Mouse (Mus musculus) thymus, postnatal 36 days (tissue): Measurements from ENCODE around the gene Nova1.

Source experiments
- DNase-seq, 2 experiments: peaks; one replicate each; pipeline ENCODE4 v3.0.0; 2022; ENCODE audit warnings: mixed read lengths in 2 of 2

The Nova1 gene

DNA sequence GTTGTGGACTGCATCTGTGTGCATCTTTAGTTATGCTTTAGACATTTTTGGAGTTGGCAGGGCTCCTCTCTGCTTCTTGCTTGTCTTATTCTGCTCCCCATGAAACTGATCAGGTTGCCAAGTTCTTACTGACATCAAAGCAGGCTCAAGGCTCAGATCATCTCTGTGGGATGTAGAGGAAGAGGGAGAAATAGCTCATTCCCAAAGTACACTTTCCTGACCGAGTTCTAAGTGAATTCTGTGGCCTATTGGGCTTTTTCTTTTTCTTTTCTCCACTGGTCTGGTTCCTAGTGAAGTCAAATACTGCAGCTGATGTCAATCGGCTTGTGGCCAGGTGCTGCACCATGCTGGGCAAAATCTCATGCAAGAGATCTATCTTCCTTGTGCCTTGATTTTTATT, 152.0 kb downstream of the Nova1 start:
- DNase-seq: no peak

DNA sequence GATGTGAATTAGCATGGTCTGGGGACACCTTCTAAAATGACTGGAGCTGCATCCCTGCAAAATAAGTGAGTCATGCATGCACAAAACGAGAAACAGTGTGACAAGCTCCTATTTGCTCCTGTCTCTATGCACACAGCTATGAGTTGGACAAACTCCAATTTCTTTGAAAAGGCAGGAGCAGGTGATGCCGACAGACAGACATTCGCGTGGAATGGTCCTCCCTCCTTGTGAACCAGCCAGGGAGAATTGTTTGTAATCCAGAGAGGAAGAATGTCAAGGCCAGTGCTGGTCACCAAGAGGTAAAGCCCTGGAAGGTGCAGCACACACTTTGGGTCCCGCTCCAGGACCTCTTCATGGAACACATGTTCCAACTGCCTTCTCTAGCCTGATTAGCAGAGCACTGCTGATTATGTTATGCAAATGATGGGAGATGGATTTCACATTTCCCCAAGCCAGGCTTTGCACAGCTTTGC, 172.6 kb downstream of the Nova1 start:
- no peak for DNase-seq

DNA sequence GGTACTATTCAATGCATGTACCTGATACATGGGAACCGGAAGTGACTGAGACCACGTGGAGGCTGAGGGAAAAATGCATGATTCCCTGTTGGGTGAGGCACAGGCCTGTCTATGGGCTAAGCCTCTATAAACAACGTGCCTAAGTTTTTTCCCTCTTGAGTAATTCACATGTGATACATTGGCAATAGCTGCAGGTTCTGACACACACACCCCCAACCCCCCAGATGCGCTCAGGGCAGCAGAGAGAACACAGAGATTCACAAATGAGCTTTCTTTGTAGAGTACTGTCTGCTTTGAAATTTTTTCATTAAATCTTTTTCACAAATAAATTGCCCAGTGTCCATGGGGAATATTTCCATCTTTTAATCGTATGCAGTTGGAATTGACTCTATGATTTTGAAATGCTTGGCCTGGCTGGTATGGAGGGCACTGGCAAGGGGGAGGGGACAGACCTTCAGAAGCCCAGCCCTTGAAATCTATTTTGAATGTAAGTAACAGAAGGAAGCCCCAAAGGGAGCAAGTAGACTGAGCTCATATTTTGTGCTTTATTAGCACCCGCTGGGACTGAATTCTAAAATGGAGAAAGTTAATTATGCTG, 173.3 kb downstream of the Nova1 start:
- DNase-seq: no peak
